Mouse (Mus musculus) CH12.LX (cell line): ENCODE measurements around the gene Glyatl3. TPM values are rescaled to one million over a fixed set of nuclear protein-coding genes. Genes with fewer than 3 reads are reported as not detected.

Experiments used
- DNase-seq: peaks from one replicate; pipeline ENCODE4 v3.0.0-alpha.2; 2013; ENCODE audit errors: extremely low read depth
- H3K27ac ChIP-seq: 2 replicates; pipeline ENCODE4 v1.5.1; 2012; ENCODE audit warnings: low read depth, mild to moderate bottlenecking, control low read depth, moderate library complexity; ENCODE audit not compliant: insufficient read depth
- H3K27me3 ChIP-seq: replicated peaks from 2 replicates; pipeline ENCODE3; 2012; ENCODE audit warnings: inconsistent platforms
- H3K36me3 ChIP-seq, 2 experiments: replicated peaks in 1 of 2; 2 replicates each; pipeline versions ENCODE3 to v1.6.1; 2012; ENCODE audit warnings: inconsistent platforms in 1 of 2, low read length in 1 of 2, mild to moderate bottlenecking in 1 of 2, mixed read lengths in 1 of 2, moderate library complexity in 1 of 2; ENCODE audit not compliant: control insufficient read depth in 1 of 2, insufficient read depth in 1 of 2
- H3K4me1 ChIP-seq, 2 experiments: 2 replicates each; pipeline ENCODE4 v1.6.1; 2012; ENCODE audit warnings: inconsistent platforms in 1 of 2, moderate library complexity in 1 of 2; ENCODE audit not compliant: insufficient read depth in 2 of 2, control insufficient read depth in 1 of 2
- H3K4me2 ChIP-seq: 2 replicates; pipeline ENCODE4 v1.6.1; 2012; ENCODE audit warnings: low read depth, mild to moderate bottlenecking, control low read depth; ENCODE audit not compliant: poor library complexity, insufficient read depth, severe bottlenecking
- H3K4me3 ChIP-seq, 3 experiments: fragments of 150-350 bp in 1 of 3; sonication (generic) in 1 of 3; replicated peaks in 1 of 3; 2 replicates each; pipeline versions ENCODE3 to v1.5.1; 2011 to 2012; ENCODE audit warnings: low read depth in 2 of 3, low read length in 2 of 3, mild to moderate bottlenecking in 2 of 3, moderate library complexity in 2 of 3, control low read depth in 1 of 3, improper control_type of control experiment in 1 of 3, inconsistent platforms in 1 of 3, mixed read lengths in 1 of 3; ENCODE audit not compliant: poor library complexity in 1 of 3
- H3K79me2 ChIP-seq: replicated peaks from 2 replicates; pipeline ENCODE4 v1.6.1; 2012; ENCODE audit warnings: mild to moderate bottlenecking, moderate library complexity; ENCODE audit not compliant: control insufficient read depth, poor library complexity, insufficient read depth, severe bottlenecking; ENCODE audit errors: extremely low read depth
- H3K9ac ChIP-seq: 2 replicates; pipeline ENCODE4 v1.6.1; 2012; ENCODE audit warnings: low read depth, mild to moderate bottlenecking, control low read depth, moderate library complexity; ENCODE audit not compliant: insufficient read depth
- H3K9me3 ChIP-seq: replicated peaks from 2 replicates; pipeline ENCODE3; 2012; ENCODE audit warnings: low read length, inconsistent platforms, mixed read lengths
- EP300 ChIP-seq: IDR thresholded peaks from 2 replicates; pipeline ENCODE4 v1.6.1; 2011; ENCODE audit warnings: low read length, improper control_type of control experiment
- ETS1 ChIP-seq: conservative IDR thresholded peaks from 2 replicates; pipeline ENCODE4 v1.6.1; 2012; ENCODE audit warnings: low read depth, mild to moderate bottlenecking, inconsistent platforms, low read length, improper control_type of control experiment, moderate library complexity
- IRF4 ChIP-seq: IDR thresholded peaks from 2 replicates; pipeline ENCODE4 v1.6.1; 2014; ENCODE audit warnings: low read depth, mild to moderate bottlenecking, inconsistent platforms, low read length, improper control_type of control experiment
- MAFK ChIP-seq: IDR thresholded peaks from 2 replicates; pipeline ENCODE4 v1.6.1; 2011; ENCODE audit warnings: low read length, improper control_type of control experiment; ENCODE audit not compliant: insufficient replicate concordance
- MAX ChIP-seq: IDR thresholded peaks from 2 replicates; pipeline ENCODE4 v1.6.1; 2011; ENCODE audit warnings: low read length, improper control_type of control experiment
- MAZ ChIP-seq: IDR thresholded peaks from 2 replicates; pipeline ENCODE4 v1.6.1; 2012; ENCODE audit warnings: low read depth, mild to moderate bottlenecking, inconsistent platforms, low read length, improper control_type of control experiment, moderate library complexity
- MEF2A ChIP-seq: IDR thresholded peaks from 2 replicates; pipeline ENCODE4 v1.6.1; 2014; ENCODE audit warnings: low read depth, mild to moderate bottlenecking, inconsistent platforms, low read length, improper control_type of control experiment, borderline replicate concordance
- MXI1 ChIP-seq: IDR thresholded peaks from 2 replicates; pipeline ENCODE4 v1.6.1; 2011; ENCODE audit warnings: mild to moderate bottlenecking, low read depth, low read length, improper control_type of control experiment
- POLR2A ChIP-seq: IDR thresholded peaks from 2 replicates; pipeline ENCODE4 v1.6.1; 2011; ENCODE audit warnings: low read depth, mild to moderate bottlenecking, improper control_type of control experiment, low read length
- POLR2AphosphoS2 ChIP-seq: IDR thresholded peaks from 2 replicates; pipeline ENCODE4 v1.6.1; 2011; ENCODE audit warnings: low read depth, low read length, improper control_type of control experiment
- RAD21 ChIP-seq: IDR thresholded peaks from 2 replicates; pipeline ENCODE4 v1.6.1; 2011; ENCODE audit warnings: low read depth, mild to moderate bottlenecking, low read length, improper control_type of control experiment, moderate library complexity
- SIN3A ChIP-seq: IDR thresholded peaks from 2 replicates; pipeline ENCODE4 v1.6.1; 2012; ENCODE audit warnings: low read length, improper control_type of control experiment, inconsistent platforms
- TBP ChIP-seq: conservative IDR thresholded peaks from 2 replicates; pipeline ENCODE4 v1.6.1; 2011; ENCODE audit warnings: low read depth, low read length, improper control_type of control experiment
- USF1 ChIP-seq: IDR thresholded peaks from 2 replicates; pipeline ENCODE4 v1.6.1; 2014; ENCODE audit warnings: low read depth, mild to moderate bottlenecking, inconsistent platforms, low read length, improper control_type of control experiment
- ZNF384 ChIP-seq: IDR thresholded peaks from 2 replicates; pipeline ENCODE4 v1.6.1; 2012; ENCODE audit warnings: low read depth, low read length, improper control_type of control experiment, inconsistent platforms
- dilution Hi-C: fragments of 300-500 bp; cut with MboI; formaldehyde crosslinking; loops from 2 replicates; pipeline ENCODE4 v1.14.3; 2020; ENCODE audit warnings: low sequenced_read_pairs; ENCODE audit not compliant: extremely low pct_unique_long_range_greater_than_20kb, extremely low pct_ligation_motif_present
- in situ Hi-C: fragments of 300-500 bp; cut with MboI; formaldehyde crosslinking; loops from 3 replicates; pipeline ENCODE4 v1.14.3; 2019; ENCODE audit warnings: low sequenced_read_pairs, low pct_ligation_motif_present, low pct_unique_long_range_greater_than_20kb, mixed read lengths
- polyA plus RNA-seq: library from polyadenylated mRNA; unstranded; fragments of >175 nt; gene quantifications from 2 replicates; pipeline ENCODE4 v1.2.1, GENCODE M21; 2012; ENCODE audit warnings: low read depth; ENCODE audit not compliant: insufficient read length
- total RNA-seq, 2 experiments: library from RNA; depleted of rRNA; stranded (reverse); fragments of 300-350 nt in 1 of 2; fragments of >200 nt in 1 of 2; gene quantifications; 2 replicates each; pipeline ENCODE4 v1.2.3; 2012 to 2014

Glyatl3 gene
- total and polyA plus RNA-seq, 3 experiments, result not detected

GRCm38 (mm10) chr17:40872626-40873025 is 41.5 kb downstream of the Glyatl3 start:
- TF ChIP-seq IRF4 (no peak), ZNF384 (no peak), USF1 (no peak), RAD21 (no peak), MAX (no peak), ETS1 (no peak), TBP (no peak), MAZ (no peak), POLR2AphosphoS2 (no peak), MAFK (no peak), MEF2A (no peak)
- in situ Hi-C loops, result no loop called here
- no peak overlapping the region for H3K27ac ChIP-seq
- no peak overlapping the region for H3K4me2 ChIP-seq
- H3K36me3 ChIP-seq, result no peaks in the 10 kb centered on the region
- no peak overlapping the region for H3K9ac ChIP-seq
- H3K79me2 ChIP-seq, result no peaks in the 10 kb centered on the region
- H3K9me3 ChIP-seq, result peaks cover 4% of the 10 kb centered on the region
- DNase-seq, result no peak
- dilution Hi-C loops, result no loop called here
- no peak overlapping the region for H3K4me3 ChIP-seq
- H3K27me3 ChIP-seq, result no peaks in the 10 kb centered on the region
- H3K4me1 ChIP-seq, result no peaks in the 10 kb centered on the region

DNA sequence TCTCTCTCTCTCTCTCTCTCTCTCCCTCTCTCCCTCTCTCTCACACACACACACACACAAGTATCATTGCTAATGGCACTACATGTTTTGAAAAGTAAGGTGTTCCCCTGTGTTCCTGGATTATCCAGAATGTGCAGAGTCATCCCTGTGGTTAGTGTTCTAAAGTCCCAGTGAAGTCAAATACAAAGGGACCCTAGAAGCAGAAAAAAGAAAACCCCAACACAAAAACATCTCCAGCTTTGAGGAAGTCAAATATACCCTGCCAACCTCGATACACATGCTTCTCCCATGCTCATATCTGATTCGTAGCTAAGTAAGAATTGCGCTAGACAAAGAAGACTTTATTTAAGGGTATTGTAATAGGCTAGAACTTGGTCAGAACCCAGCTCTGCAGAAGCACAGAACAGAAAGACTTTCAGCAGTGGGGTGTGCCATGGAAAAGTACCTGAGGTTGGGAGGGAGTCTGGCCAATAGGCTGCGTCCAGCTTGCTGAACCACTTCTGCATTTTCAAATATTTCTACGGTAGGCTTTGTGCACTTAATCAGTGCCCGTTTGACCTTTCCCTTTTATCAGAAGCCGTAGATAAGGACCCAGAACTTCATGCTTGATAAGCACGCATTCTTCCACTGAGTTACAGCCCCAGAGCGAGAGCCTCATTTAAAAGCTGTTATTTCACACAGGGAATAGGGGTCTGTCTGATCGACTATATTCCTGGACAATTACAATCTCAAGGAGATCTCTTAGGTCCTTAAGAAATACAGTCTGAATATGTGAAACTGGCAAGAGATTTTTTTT is 45.0 kb downstream of the Glyatl3 start:
- Histone ChIP-seq H3K4me2 (no peak overlapping the region), H3K27me3 (no peaks in the 10 kb centered on the region), H3K9ac (no peak overlapping the region), H3K4me3 (no peak overlapping the region), H3K4me1 (no peaks in the 10 kb centered on the region), H3K9me3 (peaks cover 4% of the 10 kb centered on the region), H3K79me2 (no peaks in the 10 kb centered on the region), H3K27ac (no peak overlapping the region), H3K36me3 (no peaks in the 10 kb centered on the region)
- TF ChIP-seq SIN3A (no peak), POLR2A (no peak), EP300 (no peak), TBP (no peak), MXI1 (no peak), MAFK (no peak), IRF4 (no peak)
- dilution Hi-C loops, result no loop called here
- in situ Hi-C loops, result no loop called here
- DNase-seq, result no peak
